ENCODE assay signal across 8 mouse cellular contexts in genomic region chr10:22658534-22659385, GRCm38 (mm10). TPM values are rescaled to one million over a fixed set of nuclear protein-coding genes. Genes with fewer than 3 reads are reported as not detected.
DNase-seq lines count a peak whose midpoint lies in the region; ATAC-seq and TF ChIP-seq lines count a peak whose summit lies in the region.

No protein-coding gene starts in this region.

- no peaks in the 10 kb centered on the region for H3K36me3 ChIP-seq in embryonic facial prominence, embryonic 12.5 days

- peak overlapping the region; percentile 68 for H3K27ac ChIP-seq in embryonic facial prominence, embryonic 12.5 days
- H3K27ac ChIP-seq in layer of hippocampus, adult 2 months, result no peak overlapping the region

- DNase-seq in adrenal gland, postnatal 25 days, result peak; percentile 9
- peak; percentile 24 to 40 for DNase-seq in heart, postnatal 10 days
- peak; percentile 52 to 73 for DNase-seq in kidney, postnatal 36 days
- peak; percentile 69 for DNase-seq in retina, embryonic 14.5 days (ENCODE audit: low spot score)
- no peak for DNase-seq in cerebellum, adult 11-12 months
- DNase-seq in left cerebral cortex, adult 18-20 months (ENCODE audit: low spot score in 2 of 2), result no peak
- DNase-seq in layer of hippocampus, adult 2 months (ENCODE audit: low spot score in 2 of 2), result no peak

- peaks cover 14% of the 10 kb centered on the region for H3K4me1 ChIP-seq in embryonic facial prominence, embryonic 12.5 days

- peak overlapping the region; percentile 34 for H3K4me2 ChIP-seq in embryonic facial prominence, embryonic 12.5 days (replicated peaks)

- H3K27me3 ChIP-seq in embryonic facial prominence, embryonic 12.5 days, result no peaks in the 10 kb centered on the region

- 24% methylated on average over 23 of the region's 23 CpGs for WGBS in embryonic facial prominence, embryonic 12.5 days

- H3K4me3 ChIP-seq in embryonic facial prominence, embryonic 12.5 days, result no peak overlapping the region
- H3K4me3 ChIP-seq in layer of hippocampus, adult 2 months, result no peak overlapping the region

- intact Hi-C loops in heart, postnatal 10 days (cut with DNase I), result no loop called here

- ATAC-seq in embryonic facial prominence, embryonic 12.5 days (ENCODE audit: insufficient number of reproducible peaks, insufficient read depth, low FRiP score, low TSS enrichment), result peak; percentile 86

- TF ChIP-seq CTCF in layer of hippocampus, adult 2 months (conservative IDR thresholded peaks at IDR 0.05), result no peak

- no peak overlapping the region for H3K9ac ChIP-seq in embryonic facial prominence, embryonic 12.5 days

- H3K9me3 ChIP-seq in embryonic facial prominence, embryonic 12.5 days, result no peaks in the 10 kb centered on the region

RNA-seq across cellular contexts. Expression of gene Slc2a12, which starts 13.9 kb away (rescaled TPM):
- 0.86 and 2.3 TPM in 2 replicates for total RNA-seq in adrenal gland, postnatal 25 days (2021)
- polyA plus RNA-seq in embryonic facial prominence, embryonic 12.5 days (2016; fragmentation: Nextera tagmentation; extraction: Ambion mirVana), result 2.2 and 3.0 TPM in 2 replicates
- total RNA-seq in heart, postnatal 10 days (2021), result 10 to 100 TPM; 10.6 to 10.7 TPM
- 1 to 10 TPM; 3.1 to 4.1 TPM for total RNA-seq in left cerebral cortex, adult 18-20 months (2021)
- total RNA-seq in layer of hippocampus, adult 2 months (2021), result 1 to 10 TPM; 3.1 to 6.0 TPM

Comparison
In these comparisons a context has a peak if more than half of its experiments do, and no peak if none do; other contexts are left out.
1. DNase-seq: peak in adrenal gland, postnatal 25 days (single experiment), heart, postnatal 10 days (2 of 2), kidney, postnatal 36 days (2 of 2) and retina, embryonic 14.5 days (single experiment); none in cerebellum, adult 11-12 months (single experiment), left cerebral cortex, adult 18-20 months (0 of 2) and layer of hippocampus, adult 2 months (0 of 2).